Mouse (Mus musculus) embryonic stem cell, embryonic (primary cell): ENCODE results near the gene Zyx.

Experiments used
- CTCF ChIA-PET, 4 experiments: fragments of 300-600 bp in 2 of 4; fragments of 350-600 bp in 2 of 4; sonication (Branson Sonifier 250); formaldehyde crosslinking; loops; one replicate each; lab custom pipeline; 2022; ENCODE audit warnings: inconsistent platforms in 2 of 4; lab: Charles Lee
- POLR2A ChIA-PET, 4 experiments: fragments of 300-600 bp in 2 of 4; fragments of 350-600 bp in 2 of 4; sonication (Branson Sonifier 250); formaldehyde crosslinking; loops; one replicate each; lab custom pipeline; 2022; ENCODE audit warnings: antibody characterized with exemption in 4 of 4, inconsistent platforms in 1 of 4; lab: Charles Lee

Zyx gene

DNA sequence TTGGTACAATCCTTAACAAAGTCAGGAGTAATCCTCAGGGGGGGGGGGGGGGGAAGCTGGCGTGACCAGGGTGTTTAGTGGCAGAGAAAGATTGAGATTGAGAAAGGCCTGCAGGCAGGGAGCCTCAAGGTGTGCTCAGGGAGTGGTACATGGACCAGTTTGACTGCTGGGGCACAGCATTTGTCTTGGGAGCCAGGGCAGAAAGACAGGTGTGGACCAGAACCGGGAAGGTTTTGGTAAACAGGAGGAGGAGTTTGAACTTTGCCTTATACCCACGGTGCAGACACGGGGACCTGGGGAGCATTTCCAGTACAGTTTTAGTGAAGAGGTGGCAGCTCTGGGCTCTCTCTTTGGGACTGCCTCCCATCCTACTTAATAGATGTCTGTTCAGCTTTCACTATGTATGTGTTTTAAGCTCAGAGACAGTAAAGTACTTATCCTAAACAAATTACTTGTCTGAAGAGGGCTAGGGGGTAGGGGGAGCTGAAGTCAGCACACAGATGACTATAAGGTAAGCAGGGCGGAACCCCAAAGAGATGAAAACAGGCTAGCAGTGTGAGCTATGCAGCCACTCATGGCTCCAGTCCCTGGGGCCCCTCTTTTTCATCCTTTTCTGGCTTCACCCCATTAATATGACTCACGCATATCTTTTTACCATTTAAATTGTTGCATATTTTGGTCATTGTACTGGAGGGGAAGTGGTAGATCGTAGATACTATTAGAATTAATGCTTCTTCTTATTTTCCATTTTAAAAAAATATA, 24.4 kb downstream of the Zyx start:
- CTCF ChIA-PET = interaction anchor here in 2 of 4 experiments (0.6 to 1.8 kb wide), 6 partner anchors 9 to 495 kb away, joined by 3 to 7 read pairs (median 3); partner anchors contain the start of genes Casp2 (in 1 of the 2), Fam131b (in 1 of the 2) and Zyx (in 1 of the 2)
- POLR2A ChIA-PET = interaction anchor here in 2 of 4 experiments (0.6 to 2.6 kb wide), 2 partner anchors 24 to 183 kb away, joined by 7 to 10 read pairs; partner anchors contain the start of gene Zyx (in 1 of the 2)

GRCm38 (mm10) chr6:42374701-42375100, 25.3 kb downstream of the Zyx start:
- CTCF ChIA-PET = interaction anchor here in 1 of 4 experiments (1.6 kb wide), 1 partner anchor 24 kb away, joined by 3 read pairs; no protein-coding TSS in a partner anchor
- POLR2A ChIA-PET = no interaction called here

GRCm38 (mm10) chr6:42375131-42375530, 25.7 kb downstream of the Zyx start:
- ChIA-PET POLR2A (no interaction called here), CTCF (interaction anchor here in 1 of 4 experiments (1.6 kb wide), 1 partner anchor 25 kb away, joined by 3 read pairs; no protein-coding TSS in a partner anchor)

- POLR2A ChIA-PET = no interaction called here
- CTCF ChIA-PET = interaction anchor here in 1 of 4 experiments (0.6 kb wide), 1 partner anchor 27 kb away, joined by 4 read pairs; the partner anchor contains the start of gene Zyx
Measured at GRCm38 (mm10) chr6:42376016-42376415, 26.6 kb downstream of the Zyx start.

GRCm38 (mm10) chr6:42376504-42377019, 27.1 kb downstream of the Zyx start:
- POLR2A ChIA-PET = no interaction called here
- CTCF ChIA-PET = no interaction called here

GRCm38 (mm10) chr6:42377280-42377679, 27.9 kb downstream of the Zyx start:
- ChIA-PET POLR2A (no interaction called here), CTCF (no interaction called here)

GRCm38 (mm10) chr6:42379551-42379950, 30.1 kb downstream of the Zyx start:
- ChIA-PET POLR2A (interaction anchor here in 1 of 4 experiments (1.3 kb wide), 1 partner anchor 29 kb away, joined by 5 read pairs; no protein-coding TSS in a partner anchor), CTCF (interaction anchor here in 1 of 4 experiments (1.8 kb wide), 1 partner anchor 31 kb away, joined by 6 read pairs; no protein-coding TSS in a partner anchor)

DNA sequence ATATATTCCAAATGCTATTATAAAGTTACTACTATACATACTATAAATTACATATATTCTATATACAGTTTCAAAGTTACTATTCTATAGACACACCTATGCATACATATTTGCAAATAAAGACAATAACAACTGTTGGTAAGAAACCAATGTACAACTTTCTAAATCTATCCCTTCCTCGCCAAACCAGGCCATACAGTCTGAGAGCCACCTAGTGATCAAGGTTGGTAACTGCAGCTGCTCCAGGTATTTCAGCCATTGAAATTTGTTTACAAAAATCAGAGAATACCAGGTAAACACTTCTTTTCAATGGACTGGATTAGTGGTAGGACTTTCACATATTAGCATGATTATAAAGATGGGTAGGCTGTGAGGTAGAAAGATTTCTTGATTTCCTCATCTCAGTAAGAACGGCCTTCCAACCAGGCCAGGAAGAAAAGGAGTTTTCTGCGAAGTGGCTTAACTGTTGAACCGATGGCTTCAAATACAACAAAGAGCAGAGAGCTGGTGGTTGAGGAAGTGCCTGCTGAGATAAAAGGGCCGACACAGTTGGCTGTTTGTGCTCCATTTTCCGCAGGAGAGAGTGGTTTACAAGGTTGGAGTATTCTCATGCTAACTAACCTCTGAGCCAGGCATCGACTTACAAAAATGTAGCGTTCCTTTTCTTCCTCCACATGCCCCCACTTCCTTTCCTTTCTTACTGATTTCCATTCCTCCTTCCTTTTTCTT, 31.1 kb downstream of the Zyx start:
- ChIA-PET POLR2A (no interaction called here), CTCF (interaction anchor here in 3 of 4 experiments (0.5 to 1.8 kb wide), 12 partner anchors 8 to 264 kb away, joined by 3 to 6 read pairs (median 4); partner anchors contain the start of genes Fam131b (in 1 of the 3), Tcaf2 (in 1 of the 3) and Zyx (in 1 of the 3))

DNA sequence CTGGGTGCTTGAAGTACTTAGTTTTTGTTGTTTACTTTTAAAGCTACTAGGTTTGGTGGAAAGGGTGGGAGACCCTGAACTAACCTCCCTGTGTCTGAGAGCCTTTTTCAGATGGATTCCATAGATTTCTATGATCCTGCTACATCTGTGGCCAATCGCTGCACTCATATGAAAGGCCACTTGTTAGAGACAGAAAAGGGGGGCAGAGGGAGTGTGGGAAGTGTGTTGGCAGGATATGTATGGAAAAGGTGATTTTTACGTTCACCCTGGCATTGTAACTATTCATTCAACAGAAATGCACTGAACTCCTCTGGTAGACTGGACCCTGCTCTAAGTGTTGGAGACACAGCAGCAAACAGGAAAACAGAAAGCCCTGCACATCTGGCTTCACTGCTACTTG, 31.8 kb downstream of the Zyx start:
- POLR2A ChIA-PET = no interaction called here
- CTCF ChIA-PET = interaction anchor here in 3 of 4 experiments (0.7 to 1.8 kb wide), 10 partner anchors 9 to 264 kb away, joined by 3 to 6 read pairs (median 4); partner anchors contain the start of genes Fam131b (in 1 of the 3), Tcaf2 (in 1 of the 3) and Zyx (in 1 of the 3)

GRCm38 (mm10) chr6:42381916-42382381, 32.5 kb downstream of the Zyx start:
- ChIA-PET POLR2A (no interaction called here), CTCF (no interaction called here)

- CTCF ChIA-PET = no interaction called here
- POLR2A ChIA-PET = no interaction called here
Measured at GRCm38 (mm10) chr6:42383360-42383759, 33.9 kb downstream of the Zyx start.

DNA sequence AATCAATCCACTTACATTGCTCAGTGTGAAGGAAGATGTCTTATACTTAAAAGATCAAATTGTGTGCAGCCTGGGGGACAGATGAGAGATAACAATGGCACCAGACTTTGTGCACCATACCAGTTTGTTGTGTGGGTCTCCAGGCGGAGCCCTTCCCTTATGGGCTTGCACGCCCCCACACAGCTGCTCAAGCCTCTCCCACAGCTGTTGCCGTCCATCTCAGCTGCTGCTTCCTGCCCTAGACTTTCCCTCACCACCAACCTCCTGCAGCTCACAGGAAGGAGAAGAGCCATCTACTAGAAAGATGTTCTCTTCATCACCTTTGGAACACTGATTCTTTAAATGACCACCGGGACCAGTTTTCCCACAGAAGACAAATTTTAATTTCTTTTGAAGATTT, 36.2 kb downstream of the Zyx start:
- CTCF ChIA-PET = no interaction called here

GRCm38 (mm10) chr6:42391796-42392330, 42.4 kb downstream of the Zyx start:
- ChIA-PET POLR2A (no interaction called here), CTCF (interaction anchor here in 1 of 4 experiments (0.6 kb wide), 1 partner anchor 34 kb away, joined by 3 read pairs; no protein-coding TSS in a partner anchor)

More for the DNA sequence above, 36.2 kb downstream of the Zyx start:
- POLR2A ChIA-PET = no interaction called here

DNA sequence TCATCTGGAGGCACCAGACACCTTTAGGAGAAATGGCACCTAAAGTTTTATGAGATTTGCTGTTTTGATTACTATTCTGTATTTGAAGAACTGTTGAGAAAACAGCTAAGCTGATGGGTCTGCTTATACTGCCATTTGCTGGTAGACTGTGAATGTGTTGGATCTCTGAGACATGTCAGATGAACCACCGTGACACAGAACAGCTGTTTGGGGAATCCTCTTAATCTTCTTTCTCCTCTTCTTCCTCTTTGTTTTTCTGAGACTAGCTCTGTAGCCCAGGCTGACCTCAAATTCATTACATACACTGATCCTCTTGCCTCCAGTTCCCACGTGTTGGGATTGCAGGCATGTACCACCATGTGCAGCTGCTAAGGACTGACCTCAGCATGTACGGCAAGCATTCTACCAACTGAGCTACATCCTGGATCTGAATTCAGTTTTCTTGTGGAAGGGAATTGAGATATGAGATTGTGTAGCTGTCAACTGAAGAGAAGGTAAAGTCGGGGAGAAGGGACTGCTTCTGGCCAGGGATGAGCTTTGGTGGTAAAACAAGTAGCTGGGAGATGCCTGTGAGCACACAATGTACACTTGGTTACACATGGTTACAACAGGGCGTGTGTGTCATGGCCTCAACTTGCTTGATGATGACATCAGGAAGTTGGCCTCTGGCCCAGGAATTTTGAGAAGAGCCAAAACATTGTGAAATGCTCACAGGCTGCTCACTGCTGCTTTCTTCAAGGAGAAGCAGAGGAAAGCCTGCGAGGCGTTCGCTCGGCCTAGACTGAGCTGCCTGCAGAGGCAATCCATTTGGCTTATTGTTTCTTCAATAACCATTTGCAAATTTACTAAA, 46.8 kb downstream of the Zyx start:
- POLR2A ChIA-PET = no interaction called here
- CTCF ChIA-PET = interaction anchor here in 1 of 4 experiments (0.6 kb wide), 1 partner anchor 189 kb away, joined by 3 read pairs; no protein-coding TSS in a partner anchor

DNA sequence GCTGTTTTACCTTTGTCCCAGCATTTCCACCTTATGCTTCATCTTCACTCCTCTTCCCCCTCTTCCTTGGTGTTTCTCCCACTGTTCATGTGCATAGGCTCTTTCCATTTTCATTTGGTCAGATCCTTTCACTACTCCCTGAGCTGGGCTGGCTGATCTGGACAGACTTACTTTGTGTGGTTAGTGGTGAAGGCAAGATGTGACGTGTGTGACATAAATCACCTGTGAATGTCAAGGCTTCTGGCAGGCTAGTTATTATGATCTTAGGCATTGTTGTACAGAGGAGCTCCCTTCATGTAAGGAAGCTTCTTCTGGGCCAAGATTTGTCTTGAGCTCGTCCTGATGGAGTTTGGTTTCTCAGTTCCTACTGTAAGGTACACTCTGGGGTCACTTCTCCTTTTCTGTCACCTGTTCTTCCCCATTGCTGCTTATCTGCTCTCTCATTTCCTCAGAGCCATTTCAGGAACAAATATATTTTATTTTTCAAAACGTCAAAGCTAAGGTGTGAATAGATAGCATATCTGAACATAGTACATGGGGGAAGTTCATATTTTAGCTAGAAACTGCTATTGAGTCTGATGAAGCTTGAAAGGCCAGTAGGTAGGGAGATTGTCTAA, 47.7 kb downstream of the Zyx start:
- CTCF ChIA-PET = interaction anchor here in 1 of 4 experiments (0.6 kb wide), 1 partner anchor 196 kb away, joined by 9 read pairs; no protein-coding TSS in a partner anchor
- POLR2A ChIA-PET = no interaction called here

DNA sequence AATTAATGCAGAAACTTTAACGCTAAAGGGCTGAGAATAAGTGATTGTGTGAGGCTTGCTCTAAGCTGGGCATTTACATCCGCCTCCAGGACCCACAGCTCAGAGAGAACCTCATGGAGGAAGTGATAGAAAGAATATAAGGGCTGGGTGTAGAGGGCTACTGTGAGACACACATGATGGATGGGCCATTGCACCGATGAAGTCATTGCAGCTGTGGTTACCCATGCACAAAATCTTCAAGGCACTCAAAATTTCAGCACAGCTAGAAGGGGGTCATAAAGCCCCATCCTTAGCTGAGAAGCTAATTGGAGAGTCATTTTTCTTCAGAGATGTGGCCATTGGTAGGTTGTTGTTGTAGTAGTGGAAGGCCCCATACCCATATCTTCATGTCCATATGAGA, 48.9 kb downstream of the Zyx start:
- ChIA-PET CTCF (no interaction called here), POLR2A (no interaction called here)

DNA sequence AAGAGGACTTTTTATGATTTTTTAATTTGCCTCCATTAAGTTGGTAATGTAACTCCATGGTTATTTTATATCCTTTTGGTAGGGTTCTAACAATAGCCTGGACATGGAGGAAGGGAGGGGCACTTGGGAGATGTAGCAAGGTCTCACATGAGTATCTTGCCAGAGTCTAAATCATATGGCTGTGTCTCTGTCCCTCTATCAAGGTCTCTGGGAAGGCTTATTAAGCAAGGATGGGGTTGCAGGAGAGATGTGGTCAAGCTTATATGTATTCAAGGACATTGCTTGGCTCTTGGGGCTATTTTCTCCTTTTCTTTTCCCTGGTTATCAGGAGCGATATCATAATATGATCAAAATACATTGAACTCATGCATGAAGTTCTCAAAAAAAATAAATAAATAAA, 49.6 kb downstream of the Zyx start:
- CTCF ChIA-PET = no interaction called here
- POLR2A ChIA-PET = no interaction called here
